8 mouse cellular contexts compared by ENCODE assay signal in the genomic region with DNA sequence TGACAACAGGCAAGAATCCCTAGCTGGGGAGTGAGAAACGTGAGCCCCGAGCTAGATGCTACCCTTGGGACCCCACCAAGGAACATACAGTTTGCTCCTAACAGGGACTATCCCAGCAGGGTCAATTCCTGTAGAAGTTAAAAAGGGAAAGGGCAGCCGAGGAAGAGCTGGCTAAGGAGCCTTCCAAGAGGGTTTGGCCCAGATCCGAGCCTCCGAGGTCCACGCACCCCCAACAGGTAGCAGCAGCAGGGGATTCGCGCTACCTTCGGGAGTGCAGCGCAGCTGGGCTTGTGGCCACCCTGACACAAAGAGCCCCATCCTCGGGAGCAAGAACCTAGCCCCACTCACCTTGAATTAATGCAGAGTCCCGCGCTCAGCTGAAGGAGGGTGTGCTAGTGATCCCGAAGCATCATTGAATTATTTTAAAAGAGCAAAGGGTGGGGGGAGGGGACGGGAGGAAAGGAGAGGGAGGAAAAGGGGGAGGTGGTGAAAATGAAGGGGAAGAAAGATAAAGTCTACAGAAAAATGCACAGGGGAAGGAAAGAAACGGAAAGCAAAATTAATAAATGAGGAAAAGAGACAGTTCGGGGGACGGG. TPM values are rescaled to one million over a fixed set of nuclear protein-coding genes. Genes with fewer than 3 reads are reported as not detected.
DNase-seq lines count a peak whose midpoint lies in the region; ATAC-seq and TF ChIP-seq lines count a peak whose summit lies in the region.

No protein-coding gene starts in this region.

- peak overlapping the region; percentile 91 for H3K4me2 ChIP-seq in heart, embryonic 12.5 days
- peak overlapping the region; percentile 88 for H3K4me2 ChIP-seq in hindbrain, embryonic 14.5 days (replicated peaks)
- peak overlapping the region; percentile 77 for H3K4me2 ChIP-seq in midbrain, postnatal 0 days (ENCODE audit: low read depth, low read length, poor library complexity, severe bottlenecking)

- H3K27ac ChIP-seq in heart, embryonic 12.5 days (ENCODE audit: poor library complexity, severe bottlenecking) = no peak overlapping the region
- H3K27ac ChIP-seq in hindbrain, embryonic 14.5 days = no peak overlapping the region
- no peak overlapping the region for H3K27ac ChIP-seq in midbrain, postnatal 0 days (ENCODE audit: low read depth, low read length)

- no peak for TF ChIP-seq CTCF in midbrain, postnatal 0 days (IDR thresholded peaks at IDR 0.05)

- no peaks in the 10 kb centered on the region for H3K36me3 ChIP-seq in heart, embryonic 12.5 days
- H3K36me3 ChIP-seq in hindbrain, embryonic 14.5 days (replicated peaks; ENCODE audit: control insufficient read depth, insufficient read depth) = no peaks in the 10 kb centered on the region
- H3K36me3 ChIP-seq in midbrain, postnatal 0 days (ENCODE audit: insufficient read depth, low read length) = no peaks in the 10 kb centered on the region

- intact Hi-C loops in left cerebral cortex, postnatal 36 days (cut with DNase I) = loop anchor here (2.0 to 5.0 kb wide), 2 partner anchors 91 to 123 kb away; no protein-coding TSS in a partner anchor

- no peak for DNase-seq in heart, adult 18-20 months
- peak; percentile 68 to 72 for DNase-seq in cerebellum, postnatal 14 days
- no peak for DNase-seq in hindbrain, embryonic 14.5 days (ENCODE audit: low spot score)
- no peak for DNase-seq in midbrain, postnatal 0 days (ENCODE audit: low spot score)
- no peak for DNase-seq in layer of hippocampus, postnatal 36 days
- no peak for DNase-seq in left cerebral cortex, postnatal 36 days (ENCODE audit: low spot score in 2 of 2)
- no peak for DNase-seq in T-cell, adult 2 months (ENCODE audit: low spot score)

- H3K27me3 ChIP-seq in heart, embryonic 12.5 days (replicated peaks) = peaks cover 48% of the 10 kb centered on the region
- peaks cover 23% of the 10 kb centered on the region for H3K27me3 ChIP-seq in hindbrain, embryonic 14.5 days (ENCODE audit: control insufficient read depth, insufficient read depth, low read length)
- peaks cover 4% of the 10 kb centered on the region; the same call in 1 of the 2 replicates for H3K27me3 ChIP-seq in midbrain, postnatal 0 days (ENCODE audit: insufficient read depth, low read length)

- peak overlapping the region; percentile 40; the same call in 1 of the 2 replicates for H3K9ac ChIP-seq in heart, embryonic 12.5 days
- peak overlapping the region; percentile 56 for H3K9ac ChIP-seq in hindbrain, embryonic 14.5 days
- peak overlapping the region; percentile 36 for H3K9ac ChIP-seq in midbrain, postnatal 0 days (replicated peaks; ENCODE audit: low read length, poor library complexity, severe bottlenecking)

- peaks cover 15% of the 10 kb centered on the region; the same call in 1 of the 2 replicates for H3K4me1 ChIP-seq in heart, embryonic 12.5 days (replicated peaks)
- H3K4me1 ChIP-seq in hindbrain, embryonic 14.5 days (replicated peaks; ENCODE audit: control insufficient read depth, insufficient read depth, low read length) = peaks cover 34% of the 10 kb centered on the region
- peaks cover 7% of the 10 kb centered on the region; the same call in 1 of the 2 replicates for H3K4me1 ChIP-seq in midbrain, postnatal 0 days (ENCODE audit: insufficient read depth, low read length)

- H3K4me3 ChIP-seq in heart, embryonic 12.5 days = peak overlapping the region; percentile 56
- peak overlapping the region; percentile 40 for H3K4me3 ChIP-seq in hindbrain, embryonic 14.5 days (replicated peaks; ENCODE audit: low read length)
- H3K4me3 ChIP-seq in midbrain, postnatal 0 days (ENCODE audit: low read depth, low read length) = peak overlapping the region; percentile 41

- H3K9me3 ChIP-seq in heart, embryonic 12.5 days (replicated peaks) = no peaks in the 10 kb centered on the region
- no peaks in the 10 kb centered on the region for H3K9me3 ChIP-seq in hindbrain, embryonic 14.5 days (ENCODE audit: control insufficient read depth, low read length)
- H3K9me3 ChIP-seq in midbrain, postnatal 0 days (ENCODE audit: low read length) = no peaks in the 10 kb centered on the region

- WGBS in heart, embryonic 12.5 days = 3% methylated on average over 18 of the region's 18 CpGs
- 4% methylated on average over 18 of the region's 18 CpGs for WGBS in hindbrain, embryonic 14.5 days
- WGBS in midbrain, postnatal 0 days = 2% methylated on average over 18 of the region's 18 CpGs

- no peak for ATAC-seq in heart, embryonic 12.5 days (ENCODE audit: insufficient number of reproducible peaks, low FRiP score)
- ATAC-seq in hindbrain, embryonic 14.5 days (ENCODE audit: low FRiP score) = no peak
- no peak for ATAC-seq in midbrain, postnatal 0 days (ENCODE audit: low FRiP score)

RNA-seq across cellular contexts. Expression of gene Cacna1e, which starts 0.6 kb away (rescaled TPM):
- 0.23 and 0.29 TPM in 2 replicates for polyA plus RNA-seq in heart, embryonic 12.5 days (2016; fragmentation: Nextera tagmentation; extraction: Ambion mirVana)
- total RNA-seq in heart, adult 18-20 months (2021) = under 1 TPM; 0.05 to 0.44 TPM
- polyA plus RNA-seq in hindbrain, embryonic 14.5 days (2014; fragmentation: Nextera tagmentation; extraction: Ambion mirVana) = 17.7 and 17.8 TPM in 2 replicates
- 68.4 and 76.9 TPM in 2 replicates for total RNA-seq in midbrain, postnatal 0 days (2014; rRNA removed)
- 7.6 and 10.3 TPM in 2 replicates for polyA plus RNA-seq in midbrain, postnatal 0 days (2015; fragmentation: Nextera tagmentation; extraction: Ambion mirVana)
- total RNA-seq in layer of hippocampus, postnatal 36 days (2021) = 100 to 1,000 TPM; 213 to 233 TPM
- 100 to 1,000 TPM; 146 to 202 TPM for total RNA-seq in left cerebral cortex, postnatal 36 days (2021)

Comparison
In these comparisons a context has a peak if more than half of its experiments do, and no peak if none do; other contexts are left out.
1. DNase-seq: peak in cerebellum, postnatal 14 days (2 of 2); none in heart, adult 18-20 months (0 of 2), hindbrain, embryonic 14.5 days (single experiment), midbrain, postnatal 0 days (single experiment), layer of hippocampus, postnatal 36 days (0 of 2), left cerebral cortex, postnatal 36 days (0 of 2) and T-cell, adult 2 months (single experiment).
2. RNA of gene Cacna1e, which starts 0.6 kb away (total RNA-seq): 213 to 233 TPM in layer of hippocampus, postnatal 36 days, 146 to 202 TPM in left cerebral cortex, postnatal 36 days and 68.4 to 76.9 TPM in midbrain, postnatal 0 days; 0.05 to 0.44 TPM in heart, adult 18-20 months; every median in the first group is over 10 times any median in the second.
3. Peak in every context shown above with its lines, with median percentiles within 50 percentile points of each other: H3K4me2 ChIP-seq, H3K4me3 ChIP-seq and H3K9ac ChIP-seq.